Mouse (Mus musculus): ENCODE results near the gene Tnc. TPM values are rescaled to one million over a fixed set of nuclear protein-coding genes. Genes with fewer than 3 reads are reported as not detected.

Tnc gene
- total RNA-seq, 2 experiments from 2014 or later: 0.46 to 0.56 TPM

Other genes with a start within 250 kb of the Tnc start
- not detected for gene Tnfsf8, start 185.7 kb downstream of the Tnc start, total RNA-seq (2021)